Mouse (Mus musculus): ENCODE results near the gene Ppp1r9a.

GRCm38 (mm10) chr6:4980113-4980512 lies 77.4 kb downstream of the Ppp1r9a start:
- TF ChIP-seq POLR2A (IDR thresholded peaks at IDR 0.05; ENCODE audit: borderline replicate concordance, insufficient read depth, low read length) (no peak), CTCF (IDR thresholded peaks at IDR 0.05; ENCODE audit: borderline replicate concordance, insufficient read depth, low read depth, low read length) (no peak)

Data from cerebellum, adult 2 months (tissue).